Comparison of ENCODE assay signal across 9 mouse cellular contexts in the genomic region with DNA sequence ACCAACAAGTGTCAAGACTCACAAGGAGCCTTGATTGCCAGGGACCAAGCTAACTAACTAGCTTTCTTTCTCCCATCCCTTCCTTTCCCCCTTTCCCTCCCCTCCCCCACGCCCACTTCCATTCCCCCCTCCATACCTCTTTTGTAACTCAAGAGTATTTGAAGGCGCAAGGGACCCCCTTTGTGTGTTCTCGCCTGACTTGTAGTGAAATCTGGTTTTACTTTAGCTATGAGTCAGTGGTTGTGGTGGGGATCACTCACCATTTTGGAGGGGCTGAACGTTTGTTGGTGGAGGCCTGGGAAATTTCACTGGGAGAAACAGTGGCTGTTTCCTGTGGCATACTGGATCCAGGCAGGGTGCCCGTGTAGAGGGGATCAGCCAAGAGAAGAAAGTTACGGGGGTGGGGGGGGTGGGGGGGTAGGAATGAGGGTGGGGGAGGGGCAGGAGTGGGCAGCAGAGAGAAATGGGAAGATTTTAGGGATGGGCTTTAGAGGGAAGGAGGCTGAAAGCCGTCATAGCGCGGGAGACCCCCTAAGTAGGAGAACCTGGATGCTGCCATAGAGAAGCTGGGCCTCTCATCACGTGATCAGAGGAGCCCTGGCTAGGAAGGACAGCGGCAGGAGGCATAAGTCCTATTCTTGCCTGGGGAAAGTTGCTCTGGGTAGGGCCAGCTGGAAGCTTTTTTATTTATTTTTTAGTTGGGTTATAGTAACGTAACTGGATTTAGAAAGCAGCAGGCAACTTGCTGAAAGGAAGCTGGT. TPM values are rescaled to one million over a fixed set of nuclear protein-coding genes. Genes with fewer than 3 reads are reported as not detected.
DNase-seq lines count a peak whose midpoint lies in the region; ATAC-seq lines count a peak whose summit lies in the region.
"Had no signal": no experiment of that assay in that cellular context is flagged by ENCODE, and none has a peak within 500 bp of the region (broad histone marks: within the 10 kb centered on the region; RNA-seq: fewer than 3 reads in every experiment).

No protein-coding gene starts in this region.

- no peaks in the 10 kb centered on the region for H3K9me3 ChIP-seq in neural tube, embryonic 12.5 days
- no peaks in the 10 kb centered on the region for H3K9me3 ChIP-seq in limb, embryonic 10.5 days (replicated peaks)

- peak; percentile 46 for ATAC-seq in neural tube, embryonic 12.5 days (ENCODE audit: low FRiP score, low read depth)

- H3K4me1 ChIP-seq in neural tube, embryonic 12.5 days, result peaks cover 12% of the 10 kb centered on the region
- H3K4me1 ChIP-seq in limb, embryonic 10.5 days, result peaks cover 41% of the 10 kb centered on the region

- H3K36me3 ChIP-seq in neural tube, embryonic 12.5 days, result no peaks in the 10 kb centered on the region
- H3K36me3 ChIP-seq in limb, embryonic 10.5 days, result peaks cover 42% of the 10 kb centered on the region

- no peak overlapping the region for H3K9ac ChIP-seq in neural tube, embryonic 12.5 days

- H3K4me3 ChIP-seq in neural tube, embryonic 12.5 days, result no peak overlapping the region
- peak overlapping the region; percentile 33 for H3K4me3 ChIP-seq in limb, embryonic 10.5 days
- H3K4me3 ChIP-seq: erythroblast, embryonic 14.5 days had no signal

- no peaks in the 10 kb centered on the region for H3K27me3 ChIP-seq in neural tube, embryonic 12.5 days (replicated peaks)
- H3K27me3 ChIP-seq in limb, embryonic 10.5 days (ENCODE audit: low read depth, poor library complexity, severe bottlenecking), result no peaks in the 10 kb centered on the region

- peak; percentile 41 to 45 for DNase-seq in cerebellum, postnatal 10 days
- no peak for DNase-seq in cerebellum, postnatal 4 days (ENCODE audit: low spot score in 2 of 2)
- no peak for DNase-seq in neural tube, embryonic 10.5 days (ENCODE audit: extremely low spot score, low spot score)
- no peak for DNase-seq in limb, embryonic 10.5 days (ENCODE audit: low spot score)
- DNase-seq in spleen, postnatal 36 days (ENCODE audit: low spot score in 2 of 2), result no peak
- DNase-seq in left cerebral cortex, postnatal 4 days, result no peak
- DNase-seq in layer of hippocampus, adult 9-10 months (ENCODE audit: low spot score), result no peak

- WGBS in neural tube, embryonic 12.5 days, result 23% methylated on average over 12 of the region's 12 CpGs
- WGBS in limb, embryonic 10.5 days, result 22% methylated on average over 12 of the region's 12 CpGs

- peak overlapping the region; percentile 38 for H3K4me2 ChIP-seq in neural tube, embryonic 12.5 days (replicated peaks)

- H3K27ac ChIP-seq in neural tube, embryonic 12.5 days, result no peak overlapping the region
- peak overlapping the region; percentile 74 for H3K27ac ChIP-seq in limb, embryonic 10.5 days

- intact Hi-C loops in left cerebral cortex, postnatal 4 days (cut with DNase I), result no loop called here

RNA-seq across cellular contexts. Expression of a gene that starts 15.3 kb away (rescaled TPM):
- polyA plus RNA-seq in neural tube, embryonic 12.5 days (2016; fragmentation: Nextera tagmentation; extraction: Ambion mirVana), result 11.4 and 12.1 TPM in 2 replicates
- 17.5 and 23.0 TPM in 2 replicates for polyA plus RNA-seq in limb, embryonic 10.5 days (2016; fragmentation: Nextera tagmentation; extraction: Ambion mirVana)
- 10 to 100 TPM; 12.6 to 15.2 TPM for total RNA-seq in left cerebral cortex, postnatal 4 days (2021)
- polyA plus RNA-seq: erythroblast, embryonic 14.5 days had no signal

Comparison
In these comparisons a context has a peak if more than half of its experiments do, and no peak if none do; other contexts are left out.
1. DNase-seq: peak in cerebellum, postnatal 10 days (2 of 2); none in cerebellum, postnatal 4 days (0 of 2), neural tube, embryonic 10.5 days (single experiment), limb, embryonic 10.5 days (single experiment), spleen, postnatal 36 days (0 of 2), left cerebral cortex, postnatal 4 days (single experiment) and layer of hippocampus, adult 9-10 months (single experiment).